Mouse (Mus musculus): ENCODE data around the gene Eml6. TPM values are rescaled to one million over a fixed set of nuclear protein-coding genes. Genes with fewer than 3 reads are reported as not detected.
"Not testable (repeated sequence)": the region's sequence is repeated elsewhere in the genome, so short reads cannot be mapped to it uniquely, and the experiment has no call there.

Gene Eml6
- polyA plus RNA-seq, 1 experiment from 2014 or later = 0.53 TPM

- Histone ChIP-seq H3K4me1 (ENCODE audit: control insufficient read depth, insufficient read depth, low read length) (no peaks in the 10 kb centered on the region), H3K36me3 (ENCODE audit: control insufficient read depth, insufficient read depth, low read length) (no peaks in the 10 kb centered on the region), H3K27ac (ENCODE audit: low read depth, low read length) (no peak overlapping the region), H3K4me3 (ENCODE audit: low read length) (no peak overlapping the region), H3K9me3 (ENCODE audit: control insufficient read depth, low read length) (no peaks in the 10 kb centered on the region), H3K9ac (ENCODE audit: low read depth, low read length) (no peak overlapping the region), H3K27me3 (ENCODE audit: control insufficient read depth, insufficient read depth, low read length) (no peaks in the 10 kb centered on the region), H3K4me2 (replicated peaks; ENCODE audit: low read depth, low read length) (no peak overlapping the region)
- 88% methylated on average over 1 of the region's 1 CpGs for WGBS
- no peak for ATAC-seq (ENCODE audit: low FRiP score, low TSS enrichment)
These were observed 102.0 kb downstream of the Eml6 start for GRCm38 (mm10) chr11:29923851-29924250.

GRCm38 (mm10) chr11:29913180-29913579 is 112.7 kb downstream of the Eml6 start:
- Histone ChIP-seq H3K4me2 (replicated peaks; ENCODE audit: low read depth, low read length) (no peak overlapping the region), H3K27ac (ENCODE audit: low read depth, low read length) (no peak overlapping the region), H3K9me3 (ENCODE audit: control insufficient read depth, low read length) (no peaks in the 10 kb centered on the region), H3K9ac (ENCODE audit: low read depth, low read length) (no peak overlapping the region), H3K4me3 (ENCODE audit: low read length) (no peak overlapping the region), H3K27me3 (ENCODE audit: control insufficient read depth, insufficient read depth, low read length) (no peaks in the 10 kb centered on the region), H3K4me1 (ENCODE audit: control insufficient read depth, insufficient read depth, low read length) (no peaks in the 10 kb centered on the region), H3K36me3 (ENCODE audit: control insufficient read depth, insufficient read depth, low read length) (no peaks in the 10 kb centered on the region)
- 80% methylated on average over 4 of the region's 4 CpGs for WGBS
- ATAC-seq (ENCODE audit: low FRiP score, low TSS enrichment) = no peak

DNA sequence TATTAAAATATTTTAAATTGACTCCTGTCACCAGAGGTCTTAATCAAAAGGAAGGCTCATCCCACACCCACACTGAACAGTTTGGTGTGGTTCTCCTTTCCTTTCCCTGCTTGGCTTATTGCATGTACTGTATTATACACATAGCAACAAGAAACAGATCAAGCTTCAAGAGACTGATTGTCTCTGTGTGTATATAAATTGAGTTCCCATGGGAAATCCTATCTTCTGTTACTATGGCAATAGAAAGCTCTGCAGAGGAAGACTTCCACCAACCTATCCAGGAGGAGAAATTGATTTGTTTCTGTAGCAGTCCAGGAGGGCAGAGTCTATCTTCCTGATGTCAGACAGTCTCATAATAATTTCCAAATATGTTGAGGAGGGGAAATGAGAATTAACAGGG is 116.5 kb downstream of the Eml6 start:
- H3K9me3 ChIP-seq (ENCODE audit: control insufficient read depth, low read length) = no peaks in the 10 kb centered on the region
- H3K4me2 ChIP-seq (replicated peaks; ENCODE audit: low read depth, low read length) = no peak overlapping the region
- no peaks in the 10 kb centered on the region for H3K4me1 ChIP-seq (ENCODE audit: control insufficient read depth, insufficient read depth, low read length)
- H3K4me3 ChIP-seq (ENCODE audit: low read length) = no peak overlapping the region
- no peaks in the 10 kb centered on the region for H3K27me3 ChIP-seq (ENCODE audit: control insufficient read depth, insufficient read depth, low read length)
- no peaks in the 10 kb centered on the region for H3K36me3 ChIP-seq (ENCODE audit: control insufficient read depth, insufficient read depth, low read length)
- H3K9ac ChIP-seq (ENCODE audit: low read depth, low read length) = no peak overlapping the region
- no peak for ATAC-seq (ENCODE audit: low FRiP score, low TSS enrichment)
- no peak overlapping the region for H3K27ac ChIP-seq (ENCODE audit: low read depth, low read length)

GRCm38 (mm10) chr11:29885160-29885559 is 140.7 kb downstream of the Eml6 start:
- H3K27me3 ChIP-seq (ENCODE audit: control insufficient read depth, insufficient read depth, low read length) = no peaks in the 10 kb centered on the region
- H3K4me3 ChIP-seq (ENCODE audit: low read length) = no peak overlapping the region
- no peak overlapping the region for H3K4me2 ChIP-seq (replicated peaks; ENCODE audit: low read depth, low read length)
- no peaks in the 10 kb centered on the region for H3K4me1 ChIP-seq (ENCODE audit: control insufficient read depth, insufficient read depth, low read length)
- H3K9me3 ChIP-seq (ENCODE audit: control insufficient read depth, low read length) = no peaks in the 10 kb centered on the region
- 14% methylated on average over 1 of the region's 1 CpGs for WGBS
- H3K27ac ChIP-seq (ENCODE audit: low read depth, low read length) = no peak overlapping the region
- peak; percentile 84 for ATAC-seq (ENCODE audit: low FRiP score, low TSS enrichment)
- H3K36me3 ChIP-seq (ENCODE audit: control insufficient read depth, insufficient read depth, low read length) = no peaks in the 10 kb centered on the region
- no peak overlapping the region for H3K9ac ChIP-seq (ENCODE audit: low read depth, low read length)

- WGBS = 62% methylated on average over 1 of the region's 1 CpGs
- Histone ChIP-seq H3K4me3 (ENCODE audit: low read length) (no peak overlapping the region), H3K27ac (ENCODE audit: low read depth, low read length) (no peak overlapping the region), H3K4me1 (ENCODE audit: control insufficient read depth, insufficient read depth, low read length) (no peaks in the 10 kb centered on the region), H3K9ac (ENCODE audit: low read depth, low read length) (no peak overlapping the region), H3K36me3 (ENCODE audit: control insufficient read depth, insufficient read depth, low read length) (no peaks in the 10 kb centered on the region), H3K9me3 (ENCODE audit: control insufficient read depth, low read length) (no peaks in the 10 kb centered on the region), H3K4me2 (replicated peaks; ENCODE audit: low read depth, low read length) (no peak overlapping the region), H3K27me3 (ENCODE audit: control insufficient read depth, insufficient read depth, low read length) (no peaks in the 10 kb centered on the region)
- no peak for ATAC-seq (ENCODE audit: low FRiP score, low TSS enrichment)
These were observed 141.5 kb downstream of the Eml6 start for GRCm38 (mm10) chr11:29884355-29884754.

- 87% methylated on average over 4 of the region's 4 CpGs for WGBS
- Histone ChIP-seq H3K9me3 (ENCODE audit: control insufficient read depth, low read length) (no peaks in the 10 kb centered on the region), H3K4me3 (ENCODE audit: low read length) (no peak overlapping the region), H3K27me3 (ENCODE audit: control insufficient read depth, insufficient read depth, low read length) (no peaks in the 10 kb centered on the region), H3K36me3 (ENCODE audit: control insufficient read depth, insufficient read depth, low read length) (no peaks in the 10 kb centered on the region), H3K4me2 (replicated peaks; ENCODE audit: low read depth, low read length) (no peak overlapping the region), H3K27ac (ENCODE audit: low read depth, low read length) (no peak overlapping the region), H3K9ac (ENCODE audit: low read depth, low read length) (no peak overlapping the region), H3K4me1 (ENCODE audit: control insufficient read depth, insufficient read depth, low read length) (no peaks in the 10 kb centered on the region)
- ATAC-seq (ENCODE audit: low FRiP score, low TSS enrichment) = no peak
These were observed 142.8 kb downstream of the Eml6 start for GRCm38 (mm10) chr11:29883024-29883423.

GRCm38 (mm10) chr11:29879641-29880040 is 146.2 kb downstream of the Eml6 start:
- H3K27me3 ChIP-seq (ENCODE audit: control insufficient read depth, insufficient read depth, low read length) = no peaks in the 10 kb centered on the region
- ATAC-seq (ENCODE audit: low FRiP score, low TSS enrichment) = no peak
- H3K9me3 ChIP-seq (ENCODE audit: control insufficient read depth, low read length) = no peaks in the 10 kb centered on the region
- 80% methylated on average over 2 of the region's 2 CpGs for WGBS
- no peak overlapping the region for H3K9ac ChIP-seq (ENCODE audit: low read depth, low read length)
- no peak overlapping the region for H3K27ac ChIP-seq (ENCODE audit: low read depth, low read length)
- H3K4me1 ChIP-seq (ENCODE audit: control insufficient read depth, insufficient read depth, low read length) = no peaks in the 10 kb centered on the region
- H3K36me3 ChIP-seq (ENCODE audit: control insufficient read depth, insufficient read depth, low read length) = no peaks in the 10 kb centered on the region
- no peak overlapping the region for H3K4me2 ChIP-seq (replicated peaks; ENCODE audit: low read depth, low read length)
- H3K4me3 ChIP-seq (ENCODE audit: low read length) = no peak overlapping the region

DNA sequence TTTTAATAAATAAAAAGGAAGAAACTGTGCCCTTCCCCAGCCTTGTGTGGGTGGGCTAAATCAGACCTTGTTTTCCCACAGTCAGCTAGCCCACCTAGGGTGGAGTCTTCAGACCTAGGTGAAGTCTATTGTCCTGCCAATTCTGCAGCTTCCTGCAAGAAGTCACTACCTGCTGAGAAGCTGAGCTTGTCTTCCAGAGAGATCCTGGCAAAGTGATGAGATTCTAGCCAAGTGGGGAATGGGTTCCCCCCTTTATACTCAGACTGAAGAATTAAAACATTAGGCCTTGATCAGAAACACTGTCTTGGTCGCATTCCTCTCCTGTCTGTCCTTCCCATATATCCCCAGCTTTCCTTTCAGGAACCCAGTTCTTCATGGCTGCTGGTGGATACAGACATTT is 147.9 kb downstream of the Eml6 start:
- 83% methylated on average over 1 of the region's 1 CpGs for WGBS
- Histone ChIP-seq H3K4me2 (replicated peaks; ENCODE audit: low read depth, low read length) (no peak overlapping the region), H3K4me3 (ENCODE audit: low read length) (no peak overlapping the region), H3K4me1 (ENCODE audit: control insufficient read depth, insufficient read depth, low read length) (no peaks in the 10 kb centered on the region), H3K36me3 (ENCODE audit: control insufficient read depth, insufficient read depth, low read length) (no peaks in the 10 kb centered on the region), H3K27ac (ENCODE audit: low read depth, low read length) (no peak overlapping the region), H3K27me3 (ENCODE audit: control insufficient read depth, insufficient read depth, low read length) (no peaks in the 10 kb centered on the region), H3K9me3 (ENCODE audit: control insufficient read depth, low read length) (no peaks in the 10 kb centered on the region), H3K9ac (ENCODE audit: low read depth, low read length) (no peak overlapping the region)
- ATAC-seq (ENCODE audit: low FRiP score, low TSS enrichment) = no peak

DNA sequence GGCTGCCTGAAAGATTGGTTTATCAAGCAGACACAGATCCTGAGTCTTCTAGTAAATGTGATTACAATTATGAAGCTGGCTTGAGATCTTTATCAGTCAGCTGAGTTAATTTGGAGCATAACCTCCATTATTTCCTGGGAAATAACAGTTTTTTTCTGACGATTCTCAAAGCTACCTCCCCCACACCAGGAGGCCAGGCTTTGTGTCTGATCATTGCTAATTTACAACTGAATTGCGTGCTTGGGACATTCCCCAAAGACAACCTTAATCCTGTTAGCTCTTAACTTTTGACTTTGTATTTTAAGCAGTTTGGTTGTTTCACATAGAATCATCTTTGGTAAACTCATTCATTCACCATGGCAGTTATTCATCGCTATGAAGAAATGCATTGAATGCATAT is 148.6 kb downstream of the Eml6 start:
- Histone ChIP-seq H3K36me3 (ENCODE audit: control insufficient read depth, insufficient read depth, low read length) (no peaks in the 10 kb centered on the region), H3K4me3 (ENCODE audit: low read length) (no peak overlapping the region), H3K4me1 (ENCODE audit: control insufficient read depth, insufficient read depth, low read length) (no peaks in the 10 kb centered on the region), H3K27me3 (ENCODE audit: control insufficient read depth, insufficient read depth, low read length) (no peaks in the 10 kb centered on the region), H3K9me3 (ENCODE audit: control insufficient read depth, low read length) (no peaks in the 10 kb centered on the region), H3K9ac (ENCODE audit: low read depth, low read length) (no peak overlapping the region), H3K4me2 (replicated peaks; ENCODE audit: low read depth, low read length) (no peak overlapping the region), H3K27ac (ENCODE audit: low read depth, low read length) (no peak overlapping the region)
- 57% methylated on average over 3 of the region's 3 CpGs for WGBS
- no peak for ATAC-seq (ENCODE audit: low FRiP score, low TSS enrichment)

DNA sequence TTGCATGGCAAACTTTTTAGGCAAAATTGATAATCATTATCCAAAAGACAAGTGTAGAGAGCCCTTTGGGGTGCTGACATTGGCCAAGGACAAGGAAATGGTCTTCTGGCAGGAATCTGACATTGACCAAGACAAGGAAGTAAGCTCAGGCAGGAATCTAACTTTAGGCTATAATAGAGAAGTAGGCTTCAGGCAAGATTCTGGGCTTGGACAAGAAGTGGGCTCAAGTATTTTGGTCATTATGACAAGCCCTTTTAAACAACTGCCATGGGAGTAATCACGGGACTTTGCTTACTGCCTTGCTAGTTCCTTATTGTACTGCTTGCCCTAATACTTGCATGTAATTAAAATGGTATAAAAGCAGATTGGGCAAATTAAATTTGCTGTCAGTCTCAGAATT is 151.1 kb downstream of the Eml6 start:
- H3K4me3 ChIP-seq (ENCODE audit: low read length); ATAC-seq (ENCODE audit: low FRiP score, low TSS enrichment); H3K36me3 ChIP-seq (ENCODE audit: control insufficient read depth, insufficient read depth, low read length); H3K4me1 ChIP-seq (ENCODE audit: control insufficient read depth, insufficient read depth, low read length); H3K9me3 ChIP-seq (ENCODE audit: control insufficient read depth, low read length); H3K4me2 ChIP-seq (replicated peaks; ENCODE audit: low read depth, low read length); H3K9ac ChIP-seq (ENCODE audit: low read depth, low read length); H3K27me3 ChIP-seq (ENCODE audit: control insufficient read depth, insufficient read depth, low read length); H3K27ac ChIP-seq (ENCODE audit: low read depth, low read length): not testable (repeated sequence)
- 96% methylated on average over 1 of the region's 1 CpGs for WGBS

All from kidney, embryonic 14.5 days (tissue).